Mouse (Mus musculus) liver, postnatal 0 days (tissue): ENCODE data around the gene Cnot6l. TPM values are rescaled to one million over a fixed set of nuclear protein-coding genes. Genes with fewer than 3 reads are reported as not detected.

Experiments
- ATAC-seq: fragments of 200-750 bp; cut with Nextera tagmentation; 2 replicates; pipeline ENCODE4 v1.8.0; 2017; ENCODE audit warnings: mild to moderate bottlenecking, moderate library complexity
- DNase-seq: peaks from one replicate; pipeline ENCODE4 v3.0.0-alpha.2; 2016
- H3K27ac ChIP-seq: fragments of 300-500 bp; sonication (generic); 2 replicates; pipeline ENCODE4 v1.5.1; 2014; ENCODE audit warnings: antibody characterized with exemption, moderate library complexity, mild to moderate bottlenecking, low read depth
- H3K27me3 ChIP-seq: fragments of 300-500 bp; sonication (generic); 2 replicates; pipeline ENCODE4 v1.6.1; 2014; ENCODE audit warnings: low read length, control low read depth, mixed read lengths; ENCODE audit not compliant: insufficient read depth
- H3K36me3 ChIP-seq: fragments of 300-500 bp; sonication (generic); replicated peaks from 2 replicates; pipeline ENCODE4 v1.6.1; 2014; ENCODE audit warnings: mild to moderate bottlenecking, control low read depth, low read length, moderate library complexity, mixed read lengths; ENCODE audit not compliant: insufficient read depth
- H3K4me1 ChIP-seq: fragments of 300-500 bp; sonication (generic); 2 replicates; pipeline ENCODE4 v1.6.1; 2014; ENCODE audit warnings: antibody characterized with exemption, mild to moderate bottlenecking, control low read depth; ENCODE audit not compliant: insufficient read depth
- H3K4me2 ChIP-seq: fragments of 300-500 bp; sonication (generic); 2 replicates; pipeline ENCODE4 v1.6.1; 2014; ENCODE audit warnings: low read depth, mild to moderate bottlenecking, low read length, moderate library complexity, mixed read lengths
- H3K4me3 ChIP-seq: fragments of 300-500 bp; sonication (generic); 2 replicates; pipeline ENCODE4 v1.5.1; 2014; ENCODE audit warnings: low read depth, low read length
- H3K9ac ChIP-seq: fragments of 300-500 bp; sonication (generic); replicated peaks from 2 replicates; pipeline ENCODE4 v1.6.1; 2014; ENCODE audit warnings: mild to moderate bottlenecking, moderate library complexity
- H3K9me3 ChIP-seq: fragments of 300-500 bp; sonication (generic); 2 replicates; pipeline ENCODE4 v1.6.1; 2016; ENCODE audit warnings: mild to moderate bottlenecking, control low read depth, low read length, mixed read lengths
- CTCF ChIP-seq: sonication (generic); IDR thresholded peaks from 2 replicates; pipeline ENCODE4 v1.5.1; 2016; ENCODE audit warnings: antibody characterized with exemption, low read depth
- EP300 ChIP-seq: IDR thresholded peaks from 2 replicates; pipeline ENCODE4 v1.6.1; 2016; ENCODE audit warnings: antibody characterized with exemption, low read depth, mild to moderate bottlenecking
- WGBS: fragments of 180-500 bp; shearing (Covaris S2); extraction: QIAGEN DNeasy Blood & Tissue Kit; methylation state at CpG from one replicate; pipeline ENCODE4 v1.1.7; 2014; ENCODE audit not compliant: insufficient replicate concordance; 5-methylcytosine and 5-hydroxymethylcytosine counted together
- polyA plus RNA-seq: library from polyadenylated mRNA; unstranded; fragments of >200 nt; fragmentation: Nextera tagmentation; extraction: Ambion mirVana; gene quantifications from 2 replicates; pipeline ENCODE4 v1.2.1, GENCODE M21; 2015

Cnot6l gene
- polyA plus RNA-seq, 1 experiment from 2014 or later, result 12.6 TPM

- Histone ChIP-seq H3K27me3 (no peaks in the 10 kb centered on the region), H3K9me3 (no peaks in the 10 kb centered on the region), H3K4me3 (no peak overlapping the region), H3K9ac (no peak overlapping the region), H3K4me1 (peaks cover 23% of the 10 kb centered on the region), H3K36me3 (no peaks in the 10 kb centered on the region), H3K4me2 (no peak overlapping the region), H3K27ac (no peak overlapping the region)
- WGBS, result 57% methylated on average over 10 of the region's 10 CpGs
- DNase-seq, result no peak
- ATAC-seq, result peak; percentile 51; the same call in 1 of the 2 replicates
- TF ChIP-seq EP300 (no peak), CTCF (no peak)
These were observed 37.6 kb upstream of the Cnot6l start for GRCm38 (mm10) chr5:96201462-96202154.

- H3K4me2 ChIP-seq, result no peak overlapping the region
- ATAC-seq, result no peak
- no peak overlapping the region for H3K9ac ChIP-seq
- 52% methylated on average over 3 of the region's 3 CpGs for whole genome bisulfite sequencing
- H3K27ac ChIP-seq, result no peak overlapping the region
- H3K4me1 ChIP-seq, result peaks cover 15% of the 10 kb centered on the region
- H3K9me3 ChIP-seq, result no peaks in the 10 kb centered on the region
- no peaks in the 10 kb centered on the region for H3K36me3 ChIP-seq
- H3K27me3 ChIP-seq, result no peaks in the 10 kb centered on the region
- no peak for DNase-seq
- TF ChIP-seq CTCF (no peak), EP300 (no peak)
- no peak overlapping the region for H3K4me3 ChIP-seq
These were observed 36.3 kb upstream of the Cnot6l start for GRCm38 (mm10) chr5:96200269-96200668.

- 75% methylated on average over 6 of the region's 6 CpGs for WGBS
- TF ChIP-seq EP300 (no peak), CTCF (no peak)
- Histone ChIP-seq H3K36me3 (no peaks in the 10 kb centered on the region), H3K4me3 (no peak overlapping the region), H3K27ac (no peak overlapping the region), H3K27me3 (no peaks in the 10 kb centered on the region), H3K9ac (no peak overlapping the region), H3K9me3 (no peaks in the 10 kb centered on the region), H3K4me2 (no peak overlapping the region), H3K4me1 (peaks cover 15% of the 10 kb centered on the region)
- no peak for DNase-seq
- ATAC-seq, result no peak
These were observed 34.3 kb upstream of the Cnot6l start for GRCm38 (mm10) chr5:96198271-96198670.

GRCm38 (mm10) chr5:96196547-96197052, 32.6 kb upstream of the Cnot6l start:
- peaks cover 9% of the 10 kb centered on the region for H3K4me1 ChIP-seq
- H3K4me3 ChIP-seq, result no peak overlapping the region
- H3K27ac ChIP-seq, result no peak overlapping the region
- no peaks in the 10 kb centered on the region for H3K36me3 ChIP-seq
- no peaks in the 10 kb centered on the region for H3K9me3 ChIP-seq
- H3K4me2 ChIP-seq, result no peak overlapping the region
- TF ChIP-seq CTCF (no peak), EP300 (no peak)
- ATAC-seq (no peak), DNase-seq (no peak)
- WGBS, result 47% methylated on average over 2 of the region's 2 CpGs
- no peaks in the 10 kb centered on the region for H3K27me3 ChIP-seq
- no peak overlapping the region for H3K9ac ChIP-seq

- no peaks in the 10 kb centered on the region for H3K36me3 ChIP-seq
- WGBS, result 54% methylated on average over 4 of the region's 4 CpGs
- no peak overlapping the region for H3K4me2 ChIP-seq
- H3K9ac ChIP-seq, result no peak overlapping the region
- H3K9me3 ChIP-seq, result no peaks in the 10 kb centered on the region
- H3K4me3 ChIP-seq, result no peak overlapping the region
- no peak for TF ChIP-seq CTCF
- no peak for TF ChIP-seq EP300
- no peak for ATAC-seq
- DNase-seq, result no peak
- H3K27ac ChIP-seq, result no peak overlapping the region
- H3K4me1 ChIP-seq, result no peaks in the 10 kb centered on the region
- H3K27me3 ChIP-seq, result no peaks in the 10 kb centered on the region
These were observed 27.3 kb upstream of the Cnot6l start for GRCm38 (mm10) chr5:96191251-96191650.

- no peaks in the 10 kb centered on the region for H3K4me1 ChIP-seq
- H3K4me2 ChIP-seq, result no peak overlapping the region
- WGBS, result 89% methylated on average over 1 of the region's 1 CpGs
- TF ChIP-seq CTCF, result no peak
- no peak for TF ChIP-seq EP300
- no peaks in the 10 kb centered on the region for H3K9me3 ChIP-seq
- no peak overlapping the region for H3K27ac ChIP-seq
- H3K36me3 ChIP-seq, result no peaks in the 10 kb centered on the region
- no peak overlapping the region for H3K9ac ChIP-seq
- ATAC-seq (no peak), DNase-seq (no peak)
- H3K27me3 ChIP-seq, result no peaks in the 10 kb centered on the region
- H3K4me3 ChIP-seq, result no peak overlapping the region
These were observed 25.8 kb upstream of the Cnot6l start for GRCm38 (mm10) chr5:96189761-96190160.
